Mouse (Mus musculus) gastrocnemius, postnatal 4 days (tissue): ENCODE data around the gene Larp6. TPM values are rescaled to one million over a fixed set of nuclear protein-coding genes. Genes with fewer than 3 reads are reported as not detected.

ENCODE experiments used
- DNase-seq, 2 experiments: peaks; one replicate each; pipeline ENCODE4 v3.0.0; 2021 to 2022; ENCODE audit warnings: low spot score in 2 of 2, mixed read lengths in 2 of 2
- long read RNA-seq, 2 experiments: library from polyadenylated mRNA; stranded (forward); transcript quantifications; one replicate each; pipeline ENCODE4 v2.0.0; 2021
- total RNA-seq, 2 experiments: library from RNA; stranded (reverse); gene quantifications; 2 replicates each; pipeline ENCODE4 v1.2.3; 2021

Gene Larp6
- total RNA-seq: 1 to 10 TPM; 2.4 to 2.9 TPM
- long read RNA-seq, experiment 1, transcript Larp6-201 (3 exons, 2,440 nt): major isoform, 5 of 8 reads
- long read RNA-seq, experiment 1, partial matches to known transcripts: 2 of 8 reads
- long read RNA-seq, experiment 1, other reads (novel, unspliced or antisense): 1 of 8 reads
- long read RNA-seq, experiment 2, transcript Larp6-201 (3 exons, 2,440 nt): major isoform, 12 of 12 reads
- long read RNA-seq, experiment 2, partial matches to known transcripts: 0 of 12 reads
- long read RNA-seq, experiment 2, other reads (novel, unspliced or antisense): 0 of 12 reads

DNA sequence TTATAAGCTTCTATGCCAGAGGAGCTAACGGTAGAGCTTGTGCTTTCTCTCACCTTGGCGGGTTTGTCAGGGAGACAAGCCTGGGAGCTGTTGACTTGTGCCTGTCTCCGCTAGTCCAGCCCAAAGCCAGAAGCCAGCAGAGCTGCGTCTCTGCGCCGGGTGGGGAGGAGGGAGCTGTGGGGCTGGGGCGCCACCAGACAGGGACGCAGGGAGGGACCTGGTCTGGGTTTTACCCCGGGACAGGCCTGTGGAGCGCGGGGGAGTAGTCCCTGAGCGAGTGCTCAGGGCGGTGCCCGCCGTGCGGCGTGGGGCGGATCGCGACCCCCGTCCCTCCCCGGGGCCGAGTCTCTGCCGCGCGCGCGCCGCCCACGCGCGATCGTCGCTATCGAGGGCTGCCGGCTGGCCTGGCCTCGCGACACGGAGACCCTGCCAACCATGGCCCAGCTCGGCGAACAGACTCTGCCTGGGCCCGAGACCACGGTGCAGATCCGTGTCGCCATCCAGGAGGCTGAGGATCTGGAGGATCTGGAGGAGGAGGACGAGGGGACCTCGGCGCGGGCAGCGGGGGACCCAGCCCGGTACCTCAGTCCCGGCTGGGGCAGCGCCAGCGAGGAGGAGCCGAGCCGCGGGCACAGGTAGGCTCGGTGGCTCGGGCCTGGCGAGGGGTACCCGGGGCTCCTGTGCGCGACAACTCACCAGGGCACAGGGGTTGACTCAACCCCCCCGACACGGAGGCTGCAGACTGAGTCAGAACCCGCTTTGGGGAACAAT, at the start of gene Larp6:
Gene Larp6 (plus strand): TSS at position 219 of the 771 bp plus-strand sequence.
- DNase-seq: peak; percentile 30 to 56

DNA sequence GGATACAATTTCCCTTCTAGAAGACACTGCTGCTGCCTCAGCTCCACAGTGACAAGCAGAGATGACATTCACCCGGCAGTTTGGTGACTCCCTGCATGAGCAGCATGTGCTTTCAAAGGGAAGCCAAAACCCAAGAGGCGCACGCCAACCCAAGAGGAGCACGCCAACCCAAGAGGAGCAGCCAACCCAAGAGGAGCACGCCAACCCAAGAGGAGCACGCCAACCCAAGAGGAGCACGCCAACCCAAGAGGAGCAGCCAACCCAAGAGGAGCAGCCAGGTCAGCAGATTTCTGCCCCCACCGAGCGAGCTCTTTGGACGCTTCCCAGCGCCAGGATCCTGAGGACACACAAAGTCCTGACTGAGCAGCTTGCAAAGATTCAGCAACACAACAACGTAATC, 48.4 kb upstream of the Larp6 start:
- DNase-seq: no peak

DNA sequence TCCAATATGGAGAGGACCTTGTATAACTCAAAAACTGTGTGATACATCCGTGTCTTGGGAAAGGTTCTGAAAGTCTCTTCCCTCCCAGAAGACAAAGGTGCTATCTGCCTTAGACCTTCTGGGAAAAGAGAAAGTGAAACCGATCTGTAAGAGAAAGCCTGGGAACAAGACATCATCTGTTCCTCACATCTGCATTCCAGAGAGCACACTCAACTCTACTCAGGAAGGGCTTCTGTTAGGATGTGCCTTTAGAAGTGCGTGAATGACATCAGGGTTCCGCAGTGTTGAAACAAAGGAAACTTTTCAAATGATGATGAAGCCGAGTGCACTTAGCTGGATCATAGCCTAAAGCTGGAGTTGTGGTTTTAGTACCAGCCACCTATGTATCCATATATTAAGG, 47.9 kb upstream of the Larp6 start:
- DNase-seq: no peak

DNA sequence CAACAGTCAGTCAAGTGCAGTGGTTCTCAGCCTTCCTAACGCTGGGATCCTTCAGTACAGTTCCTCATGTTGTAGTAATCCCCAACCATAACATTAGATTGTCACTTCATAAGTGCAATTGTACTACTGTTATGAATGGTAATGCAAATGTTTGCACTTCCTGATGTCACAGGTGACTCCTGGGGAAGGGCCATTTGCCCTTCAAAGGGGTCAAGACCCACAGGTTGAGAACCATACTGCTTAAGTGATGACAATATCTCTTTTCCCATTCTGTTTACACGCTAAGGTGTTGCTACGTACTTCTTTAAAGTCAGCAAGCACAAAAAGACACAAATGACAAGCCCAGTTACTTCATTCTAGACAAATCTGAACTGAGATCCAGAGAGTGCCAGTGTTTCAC, 47.3 kb upstream of the Larp6 start:
- no peak for DNase-seq

DNA sequence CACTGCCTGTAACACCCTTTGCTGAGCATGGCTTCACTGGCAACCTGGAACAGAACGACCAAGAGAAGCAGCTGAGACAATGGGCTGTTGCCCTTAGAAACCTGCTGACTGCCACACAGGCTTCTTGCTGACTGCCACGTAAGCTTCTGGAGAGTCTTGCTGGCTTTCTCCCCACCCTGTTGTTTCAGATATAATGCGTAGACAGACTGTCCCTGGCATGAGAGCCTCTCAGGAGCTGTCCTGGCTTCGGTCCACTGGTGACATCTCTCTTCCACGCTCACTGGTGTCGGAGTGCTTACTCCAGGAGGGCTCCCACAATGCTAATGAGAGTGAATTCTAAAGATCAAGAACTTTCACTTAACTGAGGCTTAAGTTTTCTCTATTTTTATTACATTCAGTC, 43.9 kb upstream of the Larp6 start:
- no peak for DNase-seq

DNA sequence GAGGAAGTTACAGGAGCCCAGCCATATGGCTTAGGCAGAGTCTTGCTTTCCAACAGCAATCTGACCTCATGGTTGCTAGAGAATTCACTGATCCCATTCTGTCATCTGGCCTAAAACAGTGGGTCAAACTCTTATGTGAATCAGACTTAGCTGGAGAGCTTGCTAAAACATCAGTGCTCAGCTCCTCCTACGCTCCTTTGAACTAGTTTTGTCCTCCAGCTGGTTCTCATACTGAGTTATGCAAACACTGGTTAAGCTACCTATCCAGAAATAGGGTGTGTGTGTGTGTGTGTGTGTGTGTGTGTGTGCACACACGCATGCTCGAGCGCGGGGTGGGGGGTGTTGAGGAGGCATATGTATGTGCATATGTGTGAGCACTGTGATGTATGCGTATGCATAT, 40.2 kb upstream of the Larp6 start:
- DNase-seq: no peak

DNA sequence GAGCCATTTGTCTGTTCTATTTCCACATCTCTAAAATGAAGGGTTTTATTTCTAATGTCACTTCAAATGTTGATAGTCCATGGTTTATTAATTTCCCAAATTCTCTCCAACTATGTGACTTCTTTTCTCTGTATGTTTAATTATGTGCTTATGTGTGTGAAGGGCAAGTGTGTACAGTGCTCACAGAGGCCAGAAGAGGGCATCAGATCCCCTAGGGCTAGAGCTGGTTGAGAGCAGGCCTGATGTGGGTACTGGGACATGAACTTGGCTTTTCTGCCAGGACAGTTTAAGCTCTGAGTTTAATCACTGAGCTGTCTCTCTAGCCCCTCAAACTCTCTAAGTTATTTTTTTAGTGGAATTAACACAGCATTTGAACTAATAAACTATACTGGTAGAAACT, 38.0 kb upstream of the Larp6 start:
- DNase-seq: no peak

DNA sequence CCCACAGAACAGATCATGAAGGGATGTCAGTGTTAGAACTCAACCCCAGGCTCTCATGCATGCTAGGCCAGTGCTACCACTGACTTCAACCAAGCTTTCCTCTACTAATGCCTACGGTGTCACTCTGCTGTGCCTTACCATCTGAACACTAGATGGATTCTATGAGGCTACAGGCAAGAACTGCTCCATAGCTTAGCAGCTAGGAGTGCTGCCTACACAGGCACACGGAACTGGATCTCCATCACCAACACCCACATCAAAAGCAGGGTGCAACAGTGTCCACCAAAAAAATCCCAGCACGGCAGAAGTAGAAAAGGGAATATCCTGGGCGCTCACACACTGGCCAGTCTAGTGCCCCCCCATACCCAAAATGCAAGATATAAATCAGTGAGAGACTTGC, 36.4 kb upstream of the Larp6 start:
- DNase-seq: no peak

DNA sequence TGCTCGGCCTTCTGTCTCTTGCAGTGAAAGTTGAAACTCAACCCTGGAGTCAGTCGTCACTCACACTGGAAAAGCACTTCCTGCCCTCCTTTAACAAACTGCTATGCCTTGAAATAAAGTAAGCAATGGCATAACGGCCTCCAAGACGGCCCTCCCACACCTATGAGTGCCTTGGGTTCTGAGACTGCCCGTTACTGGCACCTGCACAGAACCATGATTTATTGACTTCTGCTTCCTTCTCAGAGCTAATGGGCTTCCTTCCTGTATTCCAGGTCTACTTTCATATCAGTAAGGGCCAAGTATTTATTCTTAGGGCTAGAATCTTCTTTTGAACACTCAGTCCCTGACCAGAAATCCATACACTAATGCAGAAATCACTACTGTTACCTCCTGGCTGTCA, 33.9 kb upstream of the Larp6 start:
- DNase-seq: no peak

DNA sequence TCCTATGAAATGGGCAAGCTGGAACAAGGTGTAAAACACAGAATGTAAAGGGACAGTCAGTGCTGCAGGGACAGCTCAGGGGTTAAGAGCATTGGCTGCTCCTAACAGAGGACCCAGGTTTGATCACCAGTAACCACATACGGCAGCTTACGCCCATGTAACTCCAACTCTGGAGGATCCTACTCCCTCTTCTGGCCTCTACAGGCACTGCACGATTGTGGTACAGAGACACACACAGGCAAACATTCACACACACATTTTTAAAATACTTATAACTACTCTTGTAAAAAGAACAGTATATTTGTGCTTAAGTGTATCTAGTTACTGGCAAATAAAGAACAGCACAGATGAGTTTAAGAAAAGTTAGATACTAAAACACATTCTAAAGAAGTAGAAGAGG, 31.8 kb upstream of the Larp6 start:
- DNase-seq: no peak

DNA sequence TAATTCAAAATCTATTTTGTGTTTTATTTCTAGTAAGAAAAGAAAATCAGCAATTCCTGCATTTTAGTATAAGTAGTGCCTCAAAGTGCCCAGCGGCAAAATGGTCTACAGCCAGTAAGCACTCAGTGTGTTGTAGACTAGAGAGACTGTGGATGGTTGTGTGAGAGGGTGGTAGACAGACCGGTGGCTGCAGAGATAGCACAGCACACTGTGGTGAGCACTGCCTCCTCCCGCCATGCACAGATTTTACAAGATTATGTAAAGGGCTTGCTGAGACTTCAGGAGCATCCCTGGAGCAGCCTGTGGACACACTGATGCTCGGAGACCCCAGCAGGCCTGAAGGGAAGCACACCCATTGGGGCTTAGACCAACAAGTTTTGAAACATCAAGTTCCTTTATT, 30.0 kb upstream of the Larp6 start:
- DNase-seq: no peak

DNA sequence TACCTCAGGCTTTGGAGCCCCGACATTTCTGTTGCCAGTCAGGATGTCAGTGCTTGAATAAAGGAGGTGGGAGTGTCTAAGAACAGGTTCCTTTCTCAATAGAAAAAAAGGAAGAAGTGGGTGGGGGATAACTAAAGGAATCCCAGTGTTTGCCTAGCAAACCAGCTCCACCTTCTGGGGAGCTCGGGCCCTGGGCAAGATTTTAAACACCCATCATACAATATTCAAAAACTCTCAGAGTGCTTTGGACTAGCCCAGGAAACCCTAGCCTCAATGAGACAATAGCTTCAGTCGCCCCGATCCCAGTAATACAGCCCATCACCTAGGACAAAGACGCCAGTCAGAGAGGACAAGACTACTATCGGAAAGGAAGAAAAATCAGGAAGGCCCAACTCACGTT, 25.4 kb upstream of the Larp6 start:
- no peak for DNase-seq

DNA sequence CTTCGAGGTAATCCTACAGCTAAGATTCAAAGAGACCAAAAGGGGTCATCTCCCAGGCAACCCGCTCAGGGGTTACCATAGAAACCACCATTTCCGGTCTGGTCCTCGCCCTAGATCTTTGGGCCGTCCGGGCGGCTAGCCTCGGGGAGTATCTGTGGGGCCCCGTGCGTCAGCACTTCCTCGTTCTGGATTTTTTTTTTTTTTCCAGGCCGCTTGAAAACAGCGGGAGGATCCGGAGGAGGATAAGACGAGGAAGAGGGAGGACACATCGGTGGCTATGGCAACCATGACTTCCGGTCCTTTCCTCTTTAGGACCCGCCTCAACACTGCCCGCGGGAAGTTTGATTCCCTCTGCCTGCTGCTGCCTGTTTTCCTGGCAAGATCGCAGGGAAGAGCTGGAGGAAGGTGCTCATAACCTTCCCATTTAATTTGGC, 24.9 kb upstream of the Larp6 start, which contains the start of gene Lrrc49:
Gene Lrrc49 (minus strand): TSS at position 268 of the 434 bp plus-strand sequence.
- peak; percentile 68 to 90 for DNase-seq

DNA sequence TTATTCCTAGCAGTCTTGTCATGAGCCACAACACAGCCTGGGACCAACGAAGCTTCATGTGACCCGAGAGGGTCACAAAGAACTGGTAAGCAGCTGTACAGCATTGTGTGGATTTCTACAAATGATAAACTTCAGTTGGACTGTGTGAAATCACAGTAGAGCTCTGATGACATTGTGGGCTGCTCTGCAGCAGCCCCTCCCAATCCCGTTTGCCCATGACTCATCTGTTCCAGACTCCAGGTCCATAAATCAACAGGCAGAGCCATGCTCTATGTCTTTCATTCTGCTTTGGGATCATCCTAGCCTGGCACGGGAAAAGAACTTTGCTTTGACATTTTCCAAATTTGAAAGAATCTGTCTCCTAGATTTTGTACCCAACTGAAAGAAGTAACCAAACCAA, 20.2 kb upstream of the Larp6 start:
- no peak for DNase-seq

DNA sequence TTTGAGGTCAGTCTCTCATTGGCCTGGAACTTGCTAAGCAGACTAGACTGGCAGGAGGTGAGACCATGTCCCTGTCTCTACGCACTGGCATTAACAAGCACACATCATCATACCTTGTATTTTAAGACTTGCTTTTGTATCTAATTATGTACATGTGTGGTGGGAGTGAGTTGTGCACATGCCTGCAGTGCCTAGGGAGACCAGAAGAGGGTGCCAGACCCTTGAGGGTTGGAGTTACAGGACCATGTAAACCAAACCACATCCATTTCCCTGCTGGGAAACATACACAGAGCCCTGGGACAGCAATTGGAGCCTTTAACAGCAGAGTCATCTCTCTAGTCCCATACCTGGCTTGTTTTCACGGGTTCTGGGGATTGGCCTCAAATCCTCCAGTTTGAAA, 18.8 kb upstream of the Larp6 start:
- DNase-seq: no peak

DNA sequence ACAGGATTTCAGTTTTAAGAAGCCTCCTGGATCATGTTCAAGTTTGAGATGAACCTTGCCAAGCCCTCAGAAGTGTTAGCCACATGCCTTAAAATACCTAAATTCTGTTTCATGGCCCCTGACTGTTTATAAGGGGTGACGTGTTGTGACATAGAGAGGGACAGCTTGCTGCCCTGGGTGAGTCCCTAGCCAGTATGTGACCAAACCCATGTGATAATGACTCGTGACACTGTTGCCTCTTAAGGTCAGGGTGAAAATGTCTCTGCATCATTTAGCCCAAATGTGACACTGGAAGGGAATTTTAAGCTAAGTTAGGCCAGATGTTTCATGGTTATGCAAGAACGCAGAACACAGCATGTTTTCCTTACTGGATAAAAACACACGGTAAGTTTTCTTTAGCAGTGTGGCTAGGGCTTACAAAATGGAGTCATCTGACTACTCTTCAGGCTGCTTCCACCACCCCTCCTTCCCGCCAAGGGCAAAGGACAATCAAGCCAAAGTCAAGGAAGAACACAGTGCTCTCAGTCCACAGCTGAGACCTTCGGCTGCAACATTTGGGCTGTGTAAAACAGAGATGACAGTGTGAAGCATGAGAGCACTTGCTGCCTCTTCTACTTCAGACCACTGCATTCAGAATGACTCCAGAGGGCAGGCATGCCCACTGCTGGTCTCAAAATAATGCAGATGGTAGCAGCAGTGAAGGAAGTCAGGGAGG, 16.4 kb upstream of the Larp6 start:
- no peak for DNase-seq

DNA sequence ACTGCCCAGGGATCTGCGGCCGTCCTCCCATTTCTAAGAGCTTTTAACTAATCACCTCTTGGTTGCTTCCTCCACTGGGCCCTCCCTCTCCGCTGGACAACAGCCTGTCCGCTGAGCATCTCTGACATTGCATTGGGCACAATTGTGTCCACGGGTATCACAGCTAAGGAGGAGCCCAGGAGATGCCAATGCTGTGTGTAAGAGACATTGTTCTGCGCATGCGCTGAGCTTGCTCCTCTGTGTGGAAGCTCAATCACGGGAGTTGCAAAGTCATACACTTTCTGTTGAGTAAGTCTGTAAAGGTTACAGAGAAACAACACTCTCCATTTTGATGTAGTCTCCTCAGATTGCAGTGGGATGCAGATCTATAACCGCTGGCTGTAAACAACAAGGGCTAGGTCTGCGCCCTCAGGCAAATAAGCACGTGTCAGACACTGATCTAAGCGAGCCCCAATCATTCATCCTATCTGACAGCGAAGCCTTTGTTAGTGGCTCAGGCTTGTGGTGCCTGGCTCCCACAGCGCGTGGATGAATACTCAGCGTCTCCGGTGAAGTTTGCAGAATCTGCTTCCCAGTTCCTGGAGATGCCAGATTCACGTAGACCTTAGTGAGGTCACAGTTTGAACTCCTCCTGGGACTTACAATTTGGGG, 13.1 kb upstream of the Larp6 start:
- DNase-seq: no peak

DNA sequence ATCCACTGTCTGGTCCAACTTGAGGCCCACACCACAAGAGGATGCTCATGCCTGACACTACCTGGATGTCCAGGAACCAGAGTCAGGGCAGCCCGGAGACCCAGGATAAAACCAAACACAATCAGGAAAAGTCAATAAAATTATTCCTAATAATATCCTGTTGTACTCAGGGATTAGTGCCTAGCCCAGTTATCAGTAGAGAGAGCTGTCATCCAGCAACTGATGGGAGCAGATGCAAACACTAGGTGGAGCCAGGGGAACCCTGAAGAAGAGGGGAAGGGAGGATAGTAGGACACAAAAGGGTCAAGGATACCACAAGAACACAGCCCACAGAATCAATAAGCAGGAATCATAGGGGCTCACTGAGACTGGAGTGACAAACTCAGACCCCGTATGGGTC, 5.2 kb upstream of the Larp6 start:
- DNase-seq: no peak

DNA sequence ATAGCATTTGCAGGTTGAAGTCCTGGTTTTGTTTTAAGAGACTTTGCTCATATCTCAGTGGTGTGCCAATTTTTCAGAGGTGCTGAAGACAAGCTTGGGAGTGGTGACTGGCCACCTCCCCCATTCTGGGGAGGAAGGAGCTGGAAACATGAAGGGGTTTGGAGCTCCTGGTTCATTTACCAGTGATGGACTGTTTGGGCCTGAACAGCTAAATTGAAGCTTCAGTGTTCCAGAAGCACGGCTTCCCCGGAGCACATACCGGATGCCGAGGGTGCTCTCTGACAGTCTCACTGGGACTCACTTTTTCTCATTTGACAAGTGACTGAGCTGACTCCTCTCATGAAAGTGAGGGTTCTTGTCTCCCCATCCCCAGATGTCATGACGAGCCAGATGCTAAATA, 4.2 kb upstream of the Larp6 start:
- no peak for DNase-seq

DNA sequence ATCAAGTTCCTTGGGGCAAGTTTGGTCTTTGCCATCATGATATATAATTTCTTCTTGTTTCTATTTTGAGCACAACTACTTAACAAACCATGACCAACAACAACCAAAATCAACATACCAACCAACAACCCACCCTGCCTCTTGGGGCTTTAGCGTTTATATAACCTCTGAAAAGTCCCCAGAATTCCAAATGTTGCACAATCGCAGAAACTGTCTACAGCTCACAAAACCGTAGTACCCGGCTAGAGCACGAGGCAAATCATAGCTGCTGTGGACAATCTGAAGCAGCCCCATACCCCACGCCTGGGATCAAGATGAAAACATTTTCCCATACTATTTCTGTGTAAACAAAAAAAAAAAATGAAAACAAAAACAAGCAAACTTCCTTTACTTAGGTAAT, 3.1 kb upstream of the Larp6 start:
- no peak for DNase-seq

DNA sequence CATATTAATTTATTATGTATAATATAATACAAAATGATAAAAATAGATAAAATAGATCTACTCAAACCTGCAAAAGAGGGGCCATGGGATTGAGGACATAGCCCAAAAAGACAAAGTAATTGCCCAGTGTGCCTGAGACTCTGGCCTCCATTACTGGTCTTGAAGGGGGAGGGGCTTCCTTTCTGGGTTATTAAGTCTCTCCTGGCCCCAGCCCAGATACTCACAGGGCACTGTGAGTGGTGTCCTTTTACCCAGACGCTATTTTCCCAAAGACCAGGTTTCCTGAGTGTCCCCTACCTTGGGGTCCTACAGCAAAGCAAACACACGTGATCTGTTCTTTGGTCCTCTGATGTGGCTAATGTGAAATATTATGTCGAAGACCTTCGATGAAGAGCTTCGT, 778 bp upstream of the Larp6 start:
- DNase-seq: no peak

DNA sequence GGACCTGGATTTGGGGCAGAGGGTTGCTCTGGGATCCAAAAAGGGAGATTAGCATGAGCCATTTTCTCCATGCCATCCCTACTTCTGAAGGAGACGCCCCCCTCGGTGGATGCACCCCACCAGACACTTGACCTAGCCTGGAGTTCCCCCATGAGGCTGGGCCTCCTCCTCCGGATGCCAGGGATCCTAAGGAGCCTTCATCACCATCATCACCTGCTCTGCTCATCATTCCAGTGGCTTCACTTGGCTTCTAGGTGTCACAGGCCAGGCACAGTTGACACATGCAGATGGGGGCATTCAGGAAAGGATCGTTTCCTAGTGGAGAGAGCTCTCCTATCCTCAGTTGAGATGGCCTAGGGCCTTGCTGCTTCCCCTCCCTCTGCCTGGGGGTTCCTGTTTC, 827 bp downstream of the Larp6 start:
- DNase-seq: no peak
